20 mouse cellular contexts compared by ENCODE assay signal in the genomic region with DNA sequence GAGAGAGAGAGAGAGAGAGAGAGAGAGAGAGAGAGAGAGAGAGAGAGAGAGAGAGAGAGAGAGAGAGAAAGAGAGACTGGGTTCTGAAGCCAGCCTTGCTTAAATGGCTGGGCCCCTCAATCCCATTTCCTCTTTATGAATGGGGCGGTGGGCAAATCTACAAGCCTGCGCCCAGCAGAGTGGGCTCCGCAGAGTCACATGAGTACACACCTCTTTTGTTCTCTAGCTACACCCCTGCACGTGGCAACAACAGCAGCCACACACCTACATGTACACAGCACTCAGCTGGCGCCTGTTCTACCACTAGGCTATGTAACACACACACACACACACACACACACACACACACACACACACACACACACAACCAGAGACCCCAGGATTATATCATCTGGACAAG. TPM values are rescaled to one million over a fixed set of nuclear protein-coding genes. Genes with fewer than 3 reads are reported as not detected.
A peak's percentile ranks its signal among the peaks of the same experiment; 100 is the strongest.
DNase-seq lines count a peak whose midpoint lies in the region; ATAC-seq and TF ChIP-seq lines count a peak whose summit lies in the region.
"Had no signal": no experiment of that assay in that cellular context is flagged by ENCODE, and none has a peak within 500 bp of the region (broad histone marks: within the 10 kb centered on the region; RNA-seq: fewer than 3 reads in every experiment).

No protein-coding gene starts in this region.

- H3K27ac ChIP-seq in hindbrain, embryonic 11.5 days (ENCODE audit: low read depth, low read length): peak overlapping the region; percentile 77
- no peak overlapping the region for H3K27ac ChIP-seq in hindbrain, embryonic 13.5 days
- H3K27ac ChIP-seq in embryonic facial prominence, embryonic 11.5 days (replicated peaks; ENCODE audit: low read depth, low read length): 0 out of 2 replicates have a peak overlapping the region, but pooled peaks have one; percentile 13
- H3K27ac ChIP-seq in midbrain, embryonic 13.5 days: peak overlapping the region; percentile 76
- no peak overlapping the region for H3K27ac ChIP-seq in liver, embryonic 12.5 days
- H3K27ac ChIP-seq: heart, embryonic 15.5 days; intestine, embryonic 15.5 days; limb, embryonic 15.5 days; stomach, embryonic 15.5 days had no signal

- WGBS in hindbrain, embryonic 11.5 days: 9% methylated on average over 5 of the region's 5 CpGs
- WGBS in hindbrain, embryonic 13.5 days: 27% methylated on average over 5 of the region's 5 CpGs
- WGBS in embryonic facial prominence, embryonic 11.5 days: 22% methylated on average over 4 of the region's 5 CpGs
- WGBS in midbrain, embryonic 13.5 days: 7% methylated on average over 5 of the region's 5 CpGs
- 17% methylated on average over 2 of the region's 5 CpGs for WGBS in liver, embryonic 12.5 days (ENCODE audit: insufficient replicate concordance)

- no peak for TF ChIP-seq POLR2A in brain, embryonic 14.5 days (IDR thresholded peaks at IDR 0.05; ENCODE audit: borderline replicate concordance, extremely low read depth, insufficient read depth, insufficient read length, poor library complexity, severe bottlenecking)

- H3K4me2 ChIP-seq in hindbrain, embryonic 11.5 days (replicated peaks; ENCODE audit: low read depth, low read length): no peak overlapping the region
- H3K4me2 ChIP-seq in hindbrain, embryonic 13.5 days: no peak overlapping the region
- H3K4me2 ChIP-seq in embryonic facial prominence, embryonic 11.5 days (ENCODE audit: low read depth, low read length): no peak overlapping the region
- H3K4me2 ChIP-seq in midbrain, embryonic 13.5 days (replicated peaks): no peak overlapping the region
- H3K4me2 ChIP-seq in liver, embryonic 12.5 days: no peak overlapping the region

- H3K9me3 ChIP-seq in hindbrain, embryonic 11.5 days (ENCODE audit: control insufficient read depth, low read length): no peaks in the 10 kb centered on the region
- no peaks in the 10 kb centered on the region for H3K9me3 ChIP-seq in hindbrain, embryonic 13.5 days
- no peaks in the 10 kb centered on the region for H3K9me3 ChIP-seq in embryonic facial prominence, embryonic 11.5 days (replicated peaks; ENCODE audit: control insufficient read depth, low read length)
- no peaks in the 10 kb centered on the region for H3K9me3 ChIP-seq in midbrain, embryonic 13.5 days
- H3K9me3 ChIP-seq in liver, embryonic 12.5 days (replicated peaks): no peaks in the 10 kb centered on the region
- H3K9me3 ChIP-seq: heart, embryonic 15.5 days; intestine, embryonic 15.5 days; limb, embryonic 15.5 days; stomach, embryonic 15.5 days had no signal

- no peak overlapping the region for H3K4me3 ChIP-seq in hindbrain, embryonic 11.5 days (ENCODE audit: low read depth, low read length)
- H3K4me3 ChIP-seq in hindbrain, embryonic 13.5 days: no peak overlapping the region
- H3K4me3 ChIP-seq in embryonic facial prominence, embryonic 11.5 days (ENCODE audit: low read depth, low read length): no peak overlapping the region
- H3K4me3 ChIP-seq in midbrain, embryonic 13.5 days (replicated peaks): no peak overlapping the region
- no peak overlapping the region for H3K4me3 ChIP-seq in liver, embryonic 12.5 days
- H3K4me3 ChIP-seq: heart, embryonic 15.5 days; intestine, embryonic 15.5 days; stomach, embryonic 15.5 days had no signal

- no peak overlapping the region for H3K9ac ChIP-seq in hindbrain, embryonic 11.5 days (ENCODE audit: low read depth, low read length)
- H3K9ac ChIP-seq in hindbrain, embryonic 13.5 days: no peak overlapping the region
- H3K9ac ChIP-seq in embryonic facial prominence, embryonic 11.5 days (replicated peaks; ENCODE audit: low read length): no peak overlapping the region; the same call in 1 of the 2 replicates
- no peak overlapping the region for H3K9ac ChIP-seq in midbrain, embryonic 13.5 days (replicated peaks)
- no peak overlapping the region for H3K9ac ChIP-seq in liver, embryonic 12.5 days
- H3K9ac ChIP-seq: heart, embryonic 15.5 days; intestine, embryonic 15.5 days; stomach, embryonic 15.5 days had no signal

- TF ChIP-seq CTCF in brain, embryonic 14.5 days (IDR thresholded peaks at IDR 0.05; ENCODE audit: borderline replicate concordance, extremely low read depth, insufficient read depth, insufficient read length): no peak

- 0 out of 2 replicates have a peak, but pooled peaks have one; percentile 25 for ATAC-seq in hindbrain, embryonic 11.5 days (ENCODE audit: low FRiP score)
- ATAC-seq in hindbrain, embryonic 13.5 days (ENCODE audit: low FRiP score): no peak
- no peak for ATAC-seq in embryonic facial prominence, embryonic 11.5 days (replicated peaks; ENCODE audit: insufficient number of reproducible peaks, low FRiP score, low TSS enrichment, low read depth)
- peak; percentile 37; the same call in 1 of the 2 replicates for ATAC-seq in midbrain, embryonic 13.5 days
- no peak for ATAC-seq in liver, embryonic 12.5 days
- ATAC-seq: intestine, embryonic 15.5 days; lung, postnatal 0 days had no signal

- DNase-seq in hindbrain, embryonic 11.5 days (ENCODE audit: low spot score): no peak
- DNase-seq in brain, embryonic 14.5 days (ENCODE audit: low read depth): peak; percentile 53
- no peak for DNase-seq in embryonic facial prominence, embryonic 11.5 days (ENCODE audit: low spot score)
- DNase-seq in spleen, postnatal 4 days (ENCODE audit: low spot score in 2 of 2): no peak
- no peak for DNase-seq in kidney, postnatal 25 days
- DNase-seq: adrenal gland, postnatal 10 days; heart, adult 18-20 months; kidney, adult 9 months; right cerebral cortex, postnatal 14 days; thymus, adult 18-20 months had no signal

- no peaks in the 10 kb centered on the region for H3K36me3 ChIP-seq in hindbrain, embryonic 11.5 days (ENCODE audit: control insufficient read depth, insufficient read depth, low read length)
- H3K36me3 ChIP-seq in hindbrain, embryonic 13.5 days: no peaks in the 10 kb centered on the region
- no peaks in the 10 kb centered on the region for H3K36me3 ChIP-seq in embryonic facial prominence, embryonic 11.5 days (replicated peaks; ENCODE audit: control insufficient read depth, insufficient read depth, low read depth, low read length)
- H3K36me3 ChIP-seq in midbrain, embryonic 13.5 days: no peaks in the 10 kb centered on the region
- no peaks in the 10 kb centered on the region for H3K36me3 ChIP-seq in liver, embryonic 12.5 days
- H3K36me3 ChIP-seq: heart, embryonic 15.5 days; intestine, embryonic 15.5 days; limb, embryonic 15.5 days; stomach, embryonic 15.5 days had no signal

- H3K27me3 ChIP-seq in hindbrain, embryonic 11.5 days (ENCODE audit: control insufficient read depth, insufficient read depth, low read length): peaks cover 54% of the 10 kb centered on the region
- H3K27me3 ChIP-seq in hindbrain, embryonic 13.5 days: peaks cover 93% of the 10 kb centered on the region
- peaks cover 60% of the 10 kb centered on the region for H3K27me3 ChIP-seq in embryonic facial prominence, embryonic 11.5 days (ENCODE audit: control insufficient read depth, insufficient read depth, low read length)
- peaks cover 78% of the 10 kb centered on the region for H3K27me3 ChIP-seq in midbrain, embryonic 13.5 days
- H3K27me3 ChIP-seq in liver, embryonic 12.5 days (replicated peaks): peaks cover 95% of the 10 kb centered on the region

- H3K4me1 ChIP-seq in hindbrain, embryonic 11.5 days (replicated peaks; ENCODE audit: control insufficient read depth, insufficient read depth, low read length): peaks cover 17% of the 10 kb centered on the region
- H3K4me1 ChIP-seq in hindbrain, embryonic 13.5 days (replicated peaks): peaks cover 54% of the 10 kb centered on the region
- H3K4me1 ChIP-seq in embryonic facial prominence, embryonic 11.5 days (ENCODE audit: control insufficient read depth, insufficient read depth, low read length): peaks cover 8% of the 10 kb centered on the region
- peaks cover 73% of the 10 kb centered on the region for H3K4me1 ChIP-seq in midbrain, embryonic 13.5 days (replicated peaks)
- no peaks in the 10 kb centered on the region for H3K4me1 ChIP-seq in liver, embryonic 12.5 days
- H3K4me1 ChIP-seq: intestine, embryonic 15.5 days had no signal

RNA-seq across cellular contexts. Expression of a gene that starts 21.9 kb away (rescaled TPM):
- polyA plus RNA-seq in hindbrain, embryonic 11.5 days (2014; fragmentation: Nextera tagmentation; extraction: Ambion mirVana): 2.2 and 2.7 TPM in 2 replicates
- polyA plus RNA-seq in hindbrain, embryonic 13.5 days (2015; fragmentation: Nextera tagmentation; extraction: Ambion mirVana): 0.84 and 1.6 TPM in 2 replicates
- 6.8 and 12.2 TPM in 2 replicates for polyA plus RNA-seq in brain, embryonic 14.5 days (2012; rRNA removed)
- polyA plus RNA-seq in embryonic facial prominence, embryonic 11.5 days (2014; fragmentation: Nextera tagmentation; extraction: Ambion mirVana): 1.9 and 2.0 TPM in 2 replicates
- 4.9 and 6.5 TPM in 2 replicates for polyA plus RNA-seq in midbrain, embryonic 13.5 days (2015; fragmentation: Nextera tagmentation; extraction: Ambion mirVana)
- 0.07 TPM in 1 of 2 replicates, not detected in the other for polyA plus RNA-seq in liver, embryonic 12.5 days (2016; fragmentation: Nextera tagmentation; extraction: Ambion mirVana)
- polyA plus RNA-seq: heart, embryonic 15.5 days; intestine, embryonic 15.5 days; liver, embryonic 16.5 days; lung, postnatal 0 days; urinary bladder, adult 2 months had no signal

Comparison
In these comparisons a context has a peak if more than half of its experiments do, and no peak if none do; other contexts are left out.
1. ATAC-seq: peak in hindbrain, embryonic 11.5 days (single experiment) and midbrain, embryonic 13.5 days (single experiment); none in hindbrain, embryonic 13.5 days (single experiment), embryonic facial prominence, embryonic 11.5 days (single experiment) and liver, embryonic 12.5 days (single experiment).
2. H3K27ac ChIP-seq: peak in hindbrain, embryonic 11.5 days (single experiment), embryonic facial prominence, embryonic 11.5 days (single experiment) and midbrain, embryonic 13.5 days (single experiment); none in hindbrain, embryonic 13.5 days (single experiment) and liver, embryonic 12.5 days (single experiment).